Mouse (Mus musculus): ENCODE data around the gene Tekt4. TPM values are rescaled to one million over a fixed set of nuclear protein-coding genes. Genes with fewer than 3 reads are reported as not detected.

Gene Tekt4
- polyA plus RNA-seq, 1 experiment, result 341 TPM

- no peak for TF ChIP-seq POLR2A (IDR thresholded peaks at IDR 0.05; ENCODE audit: control insufficient read depth, low read depth, low read length)
- TF ChIP-seq CTCF (IDR thresholded peaks at IDR 0.05; ENCODE audit: control insufficient read depth, insufficient read depth, insufficient replicate concordance, low read depth, low read length), result no peak
- Histone ChIP-seq H3K4me1 (ENCODE audit: control insufficient read depth, insufficient read depth, low read length) (no peaks in the 10 kb centered on the region), H3K27ac (ENCODE audit: control insufficient read depth, insufficient read depth, low read depth, low read length) (no peak overlapping the region)
Measured at GRCm38 (mm10) chr17:25520492-25520891, 66.1 kb downstream of the Tekt4 start.

GRCm38 (mm10) chr17:25522080-25522479 is 67.7 kb downstream of the Tekt4 start:
- H3K4me1 ChIP-seq (ENCODE audit: control insufficient read depth, insufficient read depth, low read length), result no peaks in the 10 kb centered on the region
- no peak for TF ChIP-seq CTCF (IDR thresholded peaks at IDR 0.05; ENCODE audit: control insufficient read depth, insufficient read depth, insufficient replicate concordance, low read depth, low read length)
- no peak for TF ChIP-seq POLR2A (IDR thresholded peaks at IDR 0.05; ENCODE audit: control insufficient read depth, low read depth, low read length)
- H3K4me3 ChIP-seq (ENCODE audit: control insufficient read depth, low read depth, low read length), result no peak overlapping the region

More at GRCm38 (mm10) chr17:25520492-25520891, 66.1 kb downstream of the Tekt4 start:
- Histone ChIP-seq H3K27me3 (ENCODE audit: control insufficient read depth, insufficient read depth, low read length) (no peaks in the 10 kb centered on the region), H3K4me3 (ENCODE audit: control insufficient read depth, low read depth, low read length) (no peak overlapping the region), H3K36me3 (ENCODE audit: control insufficient read depth, insufficient read depth, low read length) (no peaks in the 10 kb centered on the region)

More at GRCm38 (mm10) chr17:25522080-25522479, 67.7 kb downstream of the Tekt4 start:
- Histone ChIP-seq H3K27me3 (ENCODE audit: control insufficient read depth, insufficient read depth, low read length) (no peaks in the 10 kb centered on the region), H3K27ac (ENCODE audit: control insufficient read depth, insufficient read depth, low read depth, low read length) (no peak overlapping the region), H3K36me3 (ENCODE audit: control insufficient read depth, insufficient read depth, low read length) (no peaks in the 10 kb centered on the region)

Other genes starting within 250 kb of the Tekt4 start
- gene Gnptg, start 214.5 kb upstream of the Tekt4 start, polyA plus RNA-seq (2012; rRNA removed), result 20.2 and 24.5 TPM in 2 replicates
- 17.5 and 18.1 TPM in 2 replicates for gene Tsr3, start 214.4 kb upstream of the Tekt4 start, polyA plus RNA-seq (2012; rRNA removed)
- 2.9 and 3.8 TPM in 2 replicates for gene Baiap3, start 198.3 kb upstream of the Tekt4 start, polyA plus RNA-seq (2012; rRNA removed)
- gene Ube2i, start 180.0 kb upstream of the Tekt4 start, polyA plus RNA-seq (2012; rRNA removed), result 226 and 232 TPM in 2 replicates
- gene Prss34, start 156.2 kb upstream of the Tekt4 start, polyA plus RNA-seq (2012; rRNA removed), result 0.11 TPM in 1 of 2 replicates, not detected in the other
- not detected in 2 replicates for gene Prss28, start 146.0 kb upstream of the Tekt4 start, polyA plus RNA-seq (2012; rRNA removed)
- not detected in 2 replicates for gene Prss29, start 136.0 kb upstream of the Tekt4 start, polyA plus RNA-seq (2012; rRNA removed)
- gene Tpsab1, start 109.1 kb upstream of the Tekt4 start, polyA plus RNA-seq (2012; rRNA removed), result 0.20 and 0.26 TPM in 2 replicates
- gene Tpsb2, start 88.3 kb upstream of the Tekt4 start, polyA plus RNA-seq (2012; rRNA removed), result 0.10 and 0.61 TPM in 2 replicates
- gene Tpsg1, start 85.3 kb upstream of the Tekt4 start, polyA plus RNA-seq (2012; rRNA removed), result not detected in 2 replicates
- 78.4 and 84.0 TPM in 2 replicates for gene Cacna1h, start 20.8 kb upstream of the Tekt4 start, polyA plus RNA-seq (2012; rRNA removed)
- gene Sstr5, start 42.7 kb downstream of the Tekt4 start, polyA plus RNA-seq (2012; rRNA removed), result 0.04 and 0.05 TPM in 2 replicates
- 6.7 and 8.2 TPM in 2 replicates for gene Sox8, start 116.1 kb downstream of the Tekt4 start, polyA plus RNA-seq (2012; rRNA removed)
- gene Lmf1, start 124.5 kb downstream of the Tekt4 start, polyA plus RNA-seq (2012; rRNA removed), result 87.6 and 93.5 TPM in 2 replicates

All from testis, adult 2 months (tissue).